Mouse (Mus musculus) forebrain, embryonic 15.5 days (tissue): ENCODE data around the gene Pttg1ip. TPM values are rescaled to one million over a fixed set of nuclear protein-coding genes. Genes with fewer than 3 reads are reported as not detected.

ENCODE experiments used
- ATAC-seq: fragments of 200-750 bp; cut with Nextera tagmentation; replicated peaks from 2 replicates; pipeline ENCODE4 v1.8.0; 2017; ENCODE audit warnings: mild to moderate bottlenecking, moderate TSS enrichment, moderate library complexity
- H3K27ac ChIP-seq: fragments of 300-500 bp; sonication (generic); replicated peaks from 2 replicates; pipeline ENCODE4 v1.5.1; 2015; ENCODE audit warnings: mild to moderate bottlenecking, inconsistent platforms
- H3K27me3 ChIP-seq: fragments of 300-500 bp; sonication (generic); 2 replicates; pipeline ENCODE4 v1.6.1; 2015; ENCODE audit warnings: inconsistent platforms
- H3K36me3 ChIP-seq: fragments of 300-500 bp; sonication (generic); 2 replicates; pipeline ENCODE4 v1.6.1; 2015; ENCODE audit warnings: mild to moderate bottlenecking, inconsistent platforms
- H3K4me1 ChIP-seq: fragments of 300-500 bp; sonication (generic); 2 replicates; pipeline ENCODE4 v1.6.1; 2015; ENCODE audit warnings: inconsistent platforms
- H3K4me2 ChIP-seq: fragments of 300-500 bp; sonication (generic); replicated peaks from 2 replicates; pipeline ENCODE4 v1.6.1; 2015; ENCODE audit warnings: mild to moderate bottlenecking, inconsistent platforms
- H3K4me3 ChIP-seq: fragments of 300-500 bp; sonication (generic); 2 replicates; pipeline ENCODE4 v1.5.1; 2015; ENCODE audit warnings: mild to moderate bottlenecking, inconsistent platforms
- H3K9ac ChIP-seq: fragments of 300-500 bp; sonication (generic); replicated peaks from 2 replicates; pipeline ENCODE4 v1.6.1; 2015; ENCODE audit warnings: mild to moderate bottlenecking, inconsistent platforms
- H3K9me3 ChIP-seq: fragments of 300-500 bp; sonication (generic); 2 replicates; pipeline ENCODE4 v1.6.1; 2016; ENCODE audit warnings: inconsistent platforms
- WGBS: fragments of 180-500 bp; shearing (Covaris S2); methylation state at CpG from one replicate; pipeline ENCODE4 v1.1.7; 2015; ENCODE audit warnings: mixed read lengths; 5-methylcytosine and 5-hydroxymethylcytosine counted together
- polyA plus RNA-seq: library from polyadenylated mRNA; unstranded; fragments of >200 nt; fragmentation: Nextera tagmentation; extraction: Ambion mirVana; gene quantifications from 2 replicates; pipeline ENCODE4 v1.2.1, GENCODE M21; 2015

The Pttg1ip gene
- polyA plus RNA-seq, 1 experiment from 2014 or later = 71.0 TPM

DNA sequence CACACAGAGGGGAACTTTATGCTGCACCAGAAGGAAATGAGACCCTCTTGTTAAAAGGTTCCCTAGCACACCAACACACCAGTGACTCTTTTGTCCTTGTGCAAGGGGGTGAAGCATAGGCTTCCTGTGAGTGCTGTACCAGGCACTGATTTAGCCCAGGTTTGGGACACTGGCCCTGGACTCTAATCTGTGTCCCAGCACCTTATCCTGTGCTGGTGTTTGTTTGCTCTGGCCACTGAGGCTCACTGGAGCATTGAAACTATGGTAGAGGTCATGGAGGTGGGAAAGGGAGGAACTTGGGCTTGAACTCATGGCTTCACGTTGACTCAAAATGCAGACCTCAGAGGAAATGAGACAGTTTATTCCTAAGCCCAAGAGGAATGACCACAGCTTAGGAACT is 8.4 kb upstream of the Pttg1ip start:
- H3K4me3 ChIP-seq = no peak overlapping the region
- no peak overlapping the region for H3K4me2 ChIP-seq
- H3K9me3 ChIP-seq = no peaks in the 10 kb centered on the region
- no peak overlapping the region for H3K9ac ChIP-seq
- 76% methylated on average over 1 of the region's 1 CpGs for WGBS
- no peaks in the 10 kb centered on the region for H3K27me3 ChIP-seq
- H3K36me3 ChIP-seq = no peaks in the 10 kb centered on the region
- ATAC-seq = no peak
- no peaks in the 10 kb centered on the region for H3K4me1 ChIP-seq
- no peak overlapping the region for H3K27ac ChIP-seq

DNA sequence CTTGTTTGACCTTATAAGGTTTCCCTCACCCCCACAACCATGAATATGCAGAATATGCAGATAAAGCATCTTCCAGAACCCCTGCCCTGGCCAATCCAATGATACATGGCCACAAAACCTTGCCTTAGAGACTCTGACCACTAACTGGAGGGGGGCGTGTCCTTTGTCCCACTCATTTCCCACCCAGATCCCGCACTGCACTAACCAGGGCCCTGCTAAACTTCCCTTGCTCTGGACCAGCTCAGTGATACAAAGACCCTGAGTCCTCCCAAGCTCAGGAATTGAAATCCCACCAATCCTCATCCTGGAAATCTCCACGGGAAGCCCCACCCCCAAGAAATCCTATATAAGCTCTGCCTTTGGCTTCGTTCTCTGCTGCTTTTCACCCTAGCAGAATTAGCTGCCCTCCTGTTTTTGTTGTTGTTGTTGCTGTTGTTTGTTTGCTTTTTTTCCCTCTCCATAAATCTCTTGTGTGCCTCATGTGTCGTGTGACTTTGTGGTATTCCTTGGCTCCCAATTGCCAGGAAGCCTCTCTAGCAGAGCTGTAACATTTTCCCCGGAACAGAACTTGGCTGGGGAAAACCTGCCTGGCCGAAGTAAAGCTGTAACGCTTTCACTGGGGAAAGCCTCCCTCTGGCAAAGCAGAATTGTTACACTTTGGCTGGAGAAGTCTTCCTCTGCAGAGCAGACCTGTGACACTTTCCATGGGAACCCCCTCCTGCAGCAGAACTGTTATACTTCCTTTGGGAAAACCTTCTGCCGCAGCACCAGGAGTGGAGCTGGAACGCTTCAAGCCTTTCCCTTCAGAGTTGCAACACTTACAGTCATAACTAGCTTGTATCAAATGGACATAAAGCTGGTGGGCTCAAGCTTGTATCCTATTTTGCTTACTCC is 1.2 kb upstream of the Pttg1ip start:
- Histone ChIP-seq H3K27ac (no peak overlapping the region), H3K9ac (no peak overlapping the region), H3K9me3 (no peaks in the 10 kb centered on the region), H3K27me3 (no peaks in the 10 kb centered on the region), H3K4me2 (no peak overlapping the region), H3K4me1 (peaks cover 22% of the 10 kb centered on the region), H3K36me3 (no peaks in the 10 kb centered on the region), H3K4me3 (no peak overlapping the region)
- ATAC-seq = no peak
- WGBS = 68% methylated on average over 10 of the region's 10 CpGs

DNA sequence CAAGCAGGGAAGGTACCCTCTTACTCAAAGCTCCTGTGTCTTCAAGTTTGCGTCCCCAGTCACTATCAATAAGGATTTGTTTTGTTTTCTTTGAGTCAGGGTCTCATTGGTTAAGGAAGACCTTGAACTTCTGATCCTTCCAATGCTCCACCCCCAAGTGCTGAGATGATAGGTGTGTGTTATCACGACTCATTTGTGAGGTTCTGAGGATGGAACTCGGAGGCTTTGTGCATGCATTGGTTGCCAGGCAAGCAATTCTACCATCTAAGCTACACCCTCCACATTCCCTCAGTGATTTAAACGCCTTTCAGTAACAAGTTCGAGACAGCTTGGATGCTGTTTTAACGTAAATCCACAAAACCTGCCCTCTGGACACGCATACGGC is 505 bp upstream of the Pttg1ip start:
- no peaks in the 10 kb centered on the region for H3K9me3 ChIP-seq
- peak overlapping the region; percentile 63 for H3K4me2 ChIP-seq
- peak overlapping the region; percentile 75 for H3K27ac ChIP-seq
- WGBS = 9% methylated on average over 8 of the region's 8 CpGs
- ATAC-seq = peak; percentile 33
- peak overlapping the region; percentile 64 for H3K9ac ChIP-seq
- peak overlapping the region; percentile 90 for H3K4me3 ChIP-seq
- peaks cover 22% of the 10 kb centered on the region for H3K4me1 ChIP-seq
- H3K36me3 ChIP-seq = no peaks in the 10 kb centered on the region
- H3K27me3 ChIP-seq = no peaks in the 10 kb centered on the region

DNA sequence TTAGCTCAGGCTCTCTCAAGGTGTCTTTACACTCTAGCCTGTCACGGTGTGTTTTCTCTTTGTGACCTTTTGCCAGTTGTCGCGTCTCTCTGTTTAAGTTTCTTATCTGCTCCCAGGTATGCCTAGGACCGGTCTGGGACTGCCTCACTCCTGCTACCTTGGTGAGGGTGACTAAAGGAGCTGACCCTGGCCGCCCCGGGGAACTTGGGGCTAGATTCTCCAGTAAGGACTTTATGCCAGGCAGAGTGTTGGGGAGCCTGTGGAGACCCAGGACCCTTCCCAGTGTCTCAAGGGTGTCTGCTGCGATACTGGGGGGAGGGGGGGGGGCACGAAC is 732 bp downstream of the Pttg1ip start:
- H3K27me3 ChIP-seq = no peaks in the 10 kb centered on the region
- peak overlapping the region; percentile 90 for H3K4me3 ChIP-seq
- peak overlapping the region; percentile 63 for H3K4me2 ChIP-seq
- H3K9ac ChIP-seq = peak overlapping the region; percentile 84
- peak; percentile 0; the same call in 1 of the 2 replicates for ATAC-seq
- H3K4me1 ChIP-seq = peaks cover 22% of the 10 kb centered on the region
- peaks cover 3% of the 10 kb centered on the region; the same call in 1 of the 2 replicates for H3K36me3 ChIP-seq
- WGBS = 10% methylated on average over 8 of the region's 8 CpGs
- peak overlapping the region; percentile 88 for H3K27ac ChIP-seq
- no peaks in the 10 kb centered on the region for H3K9me3 ChIP-seq

DNA sequence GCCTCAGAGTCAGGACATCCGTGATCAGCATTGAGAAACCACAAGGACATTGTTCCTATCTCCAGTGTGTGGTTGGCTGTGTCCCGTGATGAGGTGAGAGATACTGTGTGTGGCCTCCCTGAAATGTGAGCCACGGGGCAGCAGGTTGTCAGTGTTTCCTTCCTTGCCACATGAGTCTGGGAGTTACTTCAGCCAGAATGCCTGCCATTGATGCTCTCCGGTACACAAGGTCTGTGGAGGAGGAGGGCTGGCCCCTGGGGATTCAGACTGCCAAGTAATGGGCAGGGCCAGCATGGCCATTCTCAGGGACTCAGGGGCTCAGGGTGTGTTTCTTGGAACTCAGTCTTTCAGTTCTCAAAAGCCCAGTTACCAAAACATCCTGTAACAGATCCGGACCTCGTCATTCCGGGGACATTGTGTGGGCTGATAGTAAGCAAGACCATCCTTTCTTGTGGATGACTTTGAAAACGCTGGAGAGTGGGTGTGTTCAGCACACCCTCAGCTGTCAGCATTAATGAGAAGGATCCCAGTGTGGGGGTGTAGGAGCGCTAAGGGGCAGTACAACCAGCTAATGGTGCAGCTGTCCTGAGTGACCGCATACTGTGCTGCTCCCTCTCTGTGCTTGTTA is 2.4 kb downstream of the Pttg1ip start:
- no peak overlapping the region for H3K4me2 ChIP-seq
- H3K4me1 ChIP-seq = peaks cover 22% of the 10 kb centered on the region
- no peak overlapping the region for H3K27ac ChIP-seq
- no peak overlapping the region for H3K9ac ChIP-seq
- H3K4me3 ChIP-seq = no peak overlapping the region
- peaks cover 8% of the 10 kb centered on the region; the same call in 1 of the 2 replicates for H3K36me3 ChIP-seq
- H3K27me3 ChIP-seq = no peaks in the 10 kb centered on the region
- ATAC-seq = no peak
- no peaks in the 10 kb centered on the region for H3K9me3 ChIP-seq
- 76% methylated on average over 10 of the region's 10 CpGs for WGBS

DNA sequence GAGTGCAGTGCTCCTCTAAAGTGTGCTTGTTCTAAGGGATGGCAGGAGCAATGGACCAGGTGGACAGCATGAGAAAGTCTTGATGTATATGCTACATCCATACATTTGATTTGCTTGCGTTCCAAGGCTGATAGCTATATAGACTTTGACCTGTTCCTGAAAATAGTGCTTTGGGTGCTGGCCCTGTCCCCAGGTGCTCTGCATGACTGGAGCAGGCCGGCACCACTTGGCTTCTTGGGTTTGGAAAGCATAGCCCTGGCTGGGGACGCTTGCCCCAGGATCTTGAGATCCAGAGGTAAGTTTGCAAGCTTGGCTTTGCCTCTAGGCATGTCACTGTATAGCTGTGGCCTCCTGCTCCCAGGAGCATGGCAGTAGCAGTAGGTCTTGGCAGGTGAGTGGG is 5.1 kb downstream of the Pttg1ip start:
- Histone ChIP-seq H3K9ac (no peak overlapping the region), H3K4me2 (no peak overlapping the region), H3K36me3 (peaks cover 16% of the 10 kb centered on the region; the same call in 1 of the 2 replicates), H3K27ac (no peak overlapping the region), H3K4me1 (peaks cover 22% of the 10 kb centered on the region), H3K4me3 (no peak overlapping the region), H3K9me3 (no peaks in the 10 kb centered on the region), H3K27me3 (no peaks in the 10 kb centered on the region)
- no peak for ATAC-seq
- 95% methylated on average over 3 of the region's 3 CpGs for WGBS

DNA sequence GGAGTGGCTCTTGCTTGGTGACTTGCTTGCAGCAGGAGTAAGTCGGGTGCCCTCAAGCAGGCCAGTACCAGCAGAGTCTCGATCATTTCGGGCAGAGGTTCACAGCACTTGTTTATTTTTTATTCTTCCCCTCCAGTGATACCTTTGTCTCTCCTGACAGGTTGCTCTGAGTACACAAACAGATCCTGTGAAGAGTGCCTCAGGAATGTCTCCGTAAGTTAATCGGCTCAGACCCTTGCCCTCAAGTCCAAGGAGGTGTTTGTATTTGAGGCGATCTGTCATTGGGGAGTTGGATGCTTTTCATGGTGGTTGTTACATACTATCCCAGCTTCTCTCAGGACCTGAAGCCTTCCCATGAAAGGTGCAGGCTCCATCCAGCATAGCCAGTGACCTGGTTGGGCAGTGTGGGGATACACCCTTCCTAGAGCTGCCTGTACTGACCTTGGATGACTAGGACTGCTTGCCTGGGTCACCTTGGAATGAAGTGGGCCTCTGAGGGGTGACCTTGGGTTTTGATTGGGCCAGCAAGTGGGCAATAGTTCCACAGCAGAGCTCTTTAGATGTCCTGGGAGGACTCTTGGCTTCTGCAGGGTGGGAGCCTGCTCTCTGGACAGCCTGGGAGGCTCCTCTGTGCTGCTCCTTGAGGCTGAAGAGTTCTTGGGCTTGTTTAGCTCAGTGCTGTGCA is 5.7 kb downstream of the Pttg1ip start:
- Histone ChIP-seq H3K4me1 (peaks cover 19% of the 10 kb centered on the region), H3K27me3 (no peaks in the 10 kb centered on the region), H3K4me2 (no peak overlapping the region), H3K4me3 (no peak overlapping the region), H3K9ac (no peak overlapping the region), H3K9me3 (no peaks in the 10 kb centered on the region), H3K36me3 (peaks cover 17% of the 10 kb centered on the region; the same call in 1 of the 2 replicates), H3K27ac (no peak overlapping the region)
- 93% methylated on average over 6 of the region's 6 CpGs for WGBS
- no peak for ATAC-seq

DNA sequence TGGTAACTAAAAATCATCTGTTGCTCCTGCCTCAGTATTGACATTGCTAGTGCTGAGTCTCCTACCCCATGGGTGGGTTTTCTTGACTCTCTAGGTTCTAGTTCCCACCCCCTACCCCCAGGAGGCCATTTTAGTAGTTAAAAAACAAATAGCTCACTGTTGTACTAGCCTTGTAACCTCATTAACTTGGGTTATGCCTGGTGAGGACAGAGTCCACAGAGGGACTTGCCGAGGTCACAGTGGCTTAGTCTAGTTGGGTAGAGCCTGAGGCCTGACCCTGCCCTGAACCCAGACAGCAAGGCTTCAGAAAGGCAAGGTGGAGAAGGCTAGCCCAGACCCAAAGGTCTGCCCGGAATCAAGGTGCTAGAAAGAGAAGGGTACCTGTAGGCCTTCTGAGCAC is 6.5 kb downstream of the Pttg1ip start:
- H3K36me3 ChIP-seq = peaks cover 25% of the 10 kb centered on the region
- H3K4me3 ChIP-seq = no peak overlapping the region
- no peaks in the 10 kb centered on the region for H3K27me3 ChIP-seq
- H3K9me3 ChIP-seq = no peaks in the 10 kb centered on the region
- no peak for ATAC-seq
- H3K4me1 ChIP-seq = peaks cover 11% of the 10 kb centered on the region
- 81% methylated on average over 2 of the region's 2 CpGs for WGBS
- H3K27ac ChIP-seq = no peak overlapping the region
- H3K9ac ChIP-seq = no peak overlapping the region
- H3K4me2 ChIP-seq = no peak overlapping the region

DNA sequence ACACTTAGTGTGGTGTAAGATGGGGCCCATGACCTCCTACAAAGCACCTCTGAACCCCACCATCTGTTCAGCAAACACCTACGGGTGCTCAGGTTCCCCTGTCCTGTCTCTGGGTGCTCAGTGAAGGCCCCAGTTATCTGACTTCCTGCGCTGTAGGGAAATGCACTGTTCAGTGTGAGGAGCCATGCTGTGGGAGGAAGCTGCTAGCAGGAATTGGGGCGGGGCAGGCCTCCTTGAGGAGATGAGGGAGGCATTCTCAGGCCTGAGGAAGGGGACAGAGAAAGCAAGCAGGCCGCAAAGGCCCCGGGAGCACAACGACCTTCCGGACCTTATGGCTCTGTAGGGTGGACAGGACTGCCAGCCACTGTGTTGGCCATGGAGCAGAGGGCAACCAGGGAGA is 7.6 kb downstream of the Pttg1ip start:
- 86% methylated on average over 7 of the region's 7 CpGs for WGBS
- Histone ChIP-seq H3K4me2 (no peak overlapping the region), H3K9ac (no peak overlapping the region), H3K27ac (no peak overlapping the region), H3K27me3 (no peaks in the 10 kb centered on the region), H3K36me3 (peaks cover 36% of the 10 kb centered on the region), H3K4me1 (peaks cover under 1% of the 10 kb centered on the region; the same call in 1 of the 2 replicates), H3K4me3 (no peak overlapping the region), H3K9me3 (no peaks in the 10 kb centered on the region)
- ATAC-seq = no peak

DNA sequence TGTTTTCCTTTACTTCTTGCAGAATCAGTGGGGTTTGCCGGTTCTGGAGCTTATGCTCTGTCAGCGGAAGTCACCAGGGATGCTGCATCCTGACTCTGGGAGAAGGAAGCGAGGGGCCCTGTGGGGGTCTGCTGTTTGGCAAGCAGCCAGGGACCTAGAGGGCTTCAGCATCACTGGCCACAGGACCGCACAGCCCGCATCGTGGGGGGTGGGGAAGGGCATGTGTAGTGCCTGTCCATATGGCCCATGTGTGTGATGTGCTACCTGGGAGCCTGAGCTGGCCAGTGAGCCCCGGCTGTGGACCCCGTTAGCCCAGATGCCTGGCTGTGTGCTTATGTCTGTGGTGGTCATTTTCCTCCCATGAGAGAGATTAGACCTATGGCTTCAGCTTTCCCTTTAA is 8.2 kb downstream of the Pttg1ip start:
- H3K4me1 ChIP-seq = no peaks in the 10 kb centered on the region
- H3K9me3 ChIP-seq = no peaks in the 10 kb centered on the region
- H3K9ac ChIP-seq = no peak overlapping the region
- no peak overlapping the region for H3K4me2 ChIP-seq
- 0 out of 2 replicates have a peak overlapping the region, but pooled peaks have one; percentile 4 for H3K27ac ChIP-seq
- ATAC-seq = no peak
- peaks cover 42% of the 10 kb centered on the region for H3K36me3 ChIP-seq
- H3K27me3 ChIP-seq = no peaks in the 10 kb centered on the region
- WGBS = 84% methylated on average over 8 of the region's 8 CpGs
- no peak overlapping the region for H3K4me3 ChIP-seq

DNA sequence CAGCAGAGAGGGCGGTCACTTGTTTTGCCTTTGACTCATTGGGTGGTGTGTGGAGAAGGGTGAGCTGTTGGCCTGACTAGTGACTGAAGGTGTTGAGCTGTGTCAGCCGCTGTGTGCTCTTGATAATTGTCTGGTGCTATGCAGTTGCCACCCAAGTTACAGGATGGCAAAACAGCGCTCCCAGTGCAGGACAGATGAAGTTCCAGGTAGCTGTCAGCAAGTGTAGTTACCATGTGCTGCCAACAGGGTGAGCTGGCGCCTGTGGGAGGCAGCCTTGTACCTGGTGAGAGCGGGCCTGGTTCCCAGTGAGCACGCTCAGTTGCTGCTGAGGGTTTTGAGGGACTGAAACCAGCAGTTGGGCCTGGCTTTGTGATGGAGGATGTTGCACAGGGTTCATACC is 9.3 kb downstream of the Pttg1ip start:
- H3K9ac ChIP-seq = no peak overlapping the region
- no peaks in the 10 kb centered on the region for H3K9me3 ChIP-seq
- no peak overlapping the region for H3K4me2 ChIP-seq
- peaks cover 52% of the 10 kb centered on the region for H3K36me3 ChIP-seq
- H3K4me3 ChIP-seq = no peak overlapping the region
- H3K4me1 ChIP-seq = no peaks in the 10 kb centered on the region
- ATAC-seq = 0 out of 2 replicates have a peak, but pooled peaks have one; percentile 32
- WGBS = 35% methylated on average over 6 of the region's 6 CpGs
- H3K27me3 ChIP-seq = no peaks in the 10 kb centered on the region
- no peak overlapping the region for H3K27ac ChIP-seq

DNA sequence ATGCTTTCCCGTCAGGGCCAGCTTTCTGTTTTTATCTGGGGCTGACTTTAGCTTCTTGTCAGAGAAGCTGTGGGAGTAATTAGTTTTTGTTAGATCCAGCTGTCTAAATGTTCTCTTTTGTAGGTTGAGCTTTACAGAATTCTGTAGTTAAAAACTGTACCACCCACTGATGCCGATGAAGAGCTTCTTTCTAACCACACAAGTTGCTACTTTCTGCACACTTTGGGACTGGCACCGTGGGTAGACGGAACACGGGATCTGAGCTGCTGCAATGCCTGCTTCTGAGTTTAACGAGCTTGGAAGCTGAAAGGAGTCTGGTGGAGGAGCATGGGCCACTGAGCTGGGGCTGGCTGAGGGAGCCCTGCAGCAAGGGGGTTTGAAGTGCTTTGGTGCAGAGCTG is 10.0 kb downstream of the Pttg1ip start:
- H3K9me3 ChIP-seq = no peaks in the 10 kb centered on the region
- no peak for ATAC-seq
- no peaks in the 10 kb centered on the region for H3K27me3 ChIP-seq
- H3K4me2 ChIP-seq = no peak overlapping the region
- H3K4me1 ChIP-seq = no peaks in the 10 kb centered on the region
- no peak overlapping the region for H3K4me3 ChIP-seq
- no peak overlapping the region for H3K27ac ChIP-seq
- 53% methylated on average over 6 of the region's 6 CpGs for WGBS
- no peak overlapping the region for H3K9ac ChIP-seq
- H3K36me3 ChIP-seq = peaks cover 54% of the 10 kb centered on the region
